Mouse (Mus musculus): ENCODE measurements around the gene Fn1.

The Fn1 gene

DNA sequence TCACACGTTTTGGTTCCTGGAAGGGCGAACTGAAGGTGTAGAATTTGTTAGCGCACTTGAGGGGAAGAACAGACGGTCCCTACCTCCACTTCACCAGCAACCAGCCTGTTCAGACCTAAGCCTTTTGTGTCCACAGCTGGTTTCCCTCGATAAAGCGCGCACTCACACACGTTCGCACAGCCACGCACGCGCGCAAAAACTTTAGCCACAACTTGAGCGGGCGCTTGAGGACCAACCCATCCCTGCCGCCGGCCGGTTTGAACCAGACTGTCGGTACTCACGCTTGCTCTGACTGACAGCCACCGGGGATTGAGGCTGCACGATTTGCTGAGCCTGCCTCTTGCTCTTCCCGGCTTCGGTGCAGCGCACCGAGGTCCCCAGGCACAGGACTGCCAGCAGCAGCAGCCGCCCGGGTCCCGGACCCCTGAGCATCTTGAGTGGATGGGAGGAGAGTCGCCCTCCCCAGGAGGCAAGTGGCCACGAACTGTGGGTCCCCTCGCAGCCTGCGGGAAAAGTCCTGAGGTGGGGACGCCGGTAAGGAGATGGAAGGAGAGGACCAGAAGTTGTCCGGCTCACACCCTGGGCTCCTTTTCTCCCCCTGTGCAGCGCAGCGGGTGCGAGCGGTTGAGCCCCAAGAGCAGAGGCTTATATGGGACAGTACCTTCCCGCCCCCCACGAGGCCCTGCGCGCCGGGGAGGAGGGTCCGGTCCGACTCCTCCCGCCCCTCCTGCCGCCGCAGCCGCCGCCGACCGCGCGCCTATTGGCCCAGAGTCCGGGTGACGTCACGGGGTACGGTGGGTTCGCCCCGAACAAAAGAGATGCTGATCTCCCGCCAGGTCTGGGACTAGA, at the start of gene Fn1:
TSS of gene Fn1 (minus strand) at position 650 of the 849 bp plus-strand sequence.
- ChIA-PET POLR2A (interaction anchor here (0.5 to 16.4 kb wide), 32 partner anchors 6 to 1329 kb away, joined by 3 to 522 read pairs (median 6); partner anchors contain the start of gene Mreg (in 1 of the 4)), CTCF (interaction anchor here in 1 of 4 experiments (0.6 kb wide), 1 partner anchor 20 kb away, joined by 11 read pairs; no protein-coding TSS in a partner anchor)

DNA sequence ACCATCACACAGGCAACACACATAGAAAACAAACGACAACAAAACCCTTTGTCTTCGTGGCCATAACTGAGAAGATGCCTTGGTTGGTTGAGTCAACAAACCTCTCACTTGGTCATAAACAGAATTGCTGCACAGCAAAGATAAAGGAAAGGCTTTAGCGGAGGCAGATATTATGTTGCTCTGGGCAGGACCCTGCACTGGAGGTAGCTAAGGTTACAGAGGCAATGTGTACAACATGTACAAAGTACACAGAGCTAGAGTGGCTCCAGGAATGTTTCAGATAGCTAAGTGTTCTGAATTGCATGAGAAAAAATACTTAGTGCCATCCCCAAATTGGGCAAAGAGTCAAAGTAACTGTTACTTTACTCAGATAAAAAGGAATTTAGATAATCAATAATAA, 43.1 kb upstream of the Fn1 start:
- ChIA-PET POLR2A (interaction anchor here in 2 of 4 experiments (0.7 to 1.1 kb wide), 3 partner anchors 10 to 11 kb away, joined by 3 to 4 read pairs (median 3); no protein-coding TSS in a partner anchor), CTCF (no interaction called here)

DNA sequence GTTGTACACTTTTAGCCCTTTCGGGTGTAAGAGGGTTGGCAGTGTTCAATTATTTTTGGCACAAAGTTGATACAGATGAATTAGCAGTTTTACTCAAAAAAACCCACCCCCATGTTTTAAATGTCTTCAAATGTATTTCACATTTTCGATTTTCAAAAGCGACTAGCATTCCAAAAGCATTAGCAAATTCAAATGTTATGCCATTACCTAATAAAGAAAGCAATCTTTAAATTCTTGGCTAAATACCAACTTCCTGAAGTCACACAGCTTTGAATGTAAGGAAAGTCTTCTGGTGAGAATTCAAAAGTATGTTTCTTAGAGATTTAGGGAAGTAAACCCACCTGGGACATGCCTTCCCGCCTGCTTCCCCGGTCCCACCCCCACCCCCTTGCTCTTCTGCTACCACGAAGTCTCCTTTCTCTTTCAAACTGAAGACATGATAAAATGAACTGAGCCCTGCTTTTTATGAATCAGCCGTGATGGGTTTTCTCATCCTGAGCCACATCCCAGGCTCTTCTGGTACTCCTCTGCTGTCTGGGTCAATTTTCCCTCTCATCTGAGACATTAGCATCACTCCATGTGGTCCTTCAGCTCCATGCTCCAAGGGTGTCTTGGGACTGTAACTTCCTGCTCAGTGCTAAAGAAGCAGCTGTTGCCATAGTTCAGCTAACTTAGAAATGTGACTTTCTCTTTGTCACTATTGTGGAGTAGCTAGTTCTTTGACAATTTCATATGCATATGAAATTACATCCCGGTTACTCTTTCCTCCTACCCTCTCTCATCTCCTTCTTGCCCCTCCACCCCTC, 38.7 kb upstream of the Fn1 start:
- ChIA-PET CTCF (interaction anchor here in 1 of 4 experiments (1.5 kb wide), 1 partner anchor 16 kb away, joined by 4 read pairs; no protein-coding TSS in a partner anchor), POLR2A (interaction anchor here in 3 of 4 experiments (0.5 to 3.0 kb wide), 18 partner anchors 7 to 1435 kb away, joined by 3 to 15 read pairs (median 5); no protein-coding TSS in a partner anchor)

DNA sequence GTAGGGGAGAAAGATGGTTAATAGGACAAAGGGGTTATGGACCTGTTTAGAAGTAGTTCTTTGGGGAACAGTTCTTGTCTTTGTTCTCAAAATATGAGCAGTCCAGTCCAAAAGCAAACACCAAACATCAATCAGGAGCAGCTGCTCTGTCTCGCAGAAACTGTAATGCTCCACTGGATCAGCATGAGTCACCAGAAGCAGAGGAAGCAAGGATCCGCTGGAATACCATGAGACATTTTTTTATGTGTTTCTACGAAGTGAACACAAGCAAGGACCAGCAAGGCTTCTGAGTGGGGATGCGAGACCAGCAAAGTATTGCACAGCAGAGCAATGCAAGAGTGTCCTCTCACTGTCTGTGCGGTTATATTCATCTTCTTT, 35.9 kb upstream of the Fn1 start:
- ChIA-PET CTCF (no interaction called here), POLR2A (no interaction called here)

DNA sequence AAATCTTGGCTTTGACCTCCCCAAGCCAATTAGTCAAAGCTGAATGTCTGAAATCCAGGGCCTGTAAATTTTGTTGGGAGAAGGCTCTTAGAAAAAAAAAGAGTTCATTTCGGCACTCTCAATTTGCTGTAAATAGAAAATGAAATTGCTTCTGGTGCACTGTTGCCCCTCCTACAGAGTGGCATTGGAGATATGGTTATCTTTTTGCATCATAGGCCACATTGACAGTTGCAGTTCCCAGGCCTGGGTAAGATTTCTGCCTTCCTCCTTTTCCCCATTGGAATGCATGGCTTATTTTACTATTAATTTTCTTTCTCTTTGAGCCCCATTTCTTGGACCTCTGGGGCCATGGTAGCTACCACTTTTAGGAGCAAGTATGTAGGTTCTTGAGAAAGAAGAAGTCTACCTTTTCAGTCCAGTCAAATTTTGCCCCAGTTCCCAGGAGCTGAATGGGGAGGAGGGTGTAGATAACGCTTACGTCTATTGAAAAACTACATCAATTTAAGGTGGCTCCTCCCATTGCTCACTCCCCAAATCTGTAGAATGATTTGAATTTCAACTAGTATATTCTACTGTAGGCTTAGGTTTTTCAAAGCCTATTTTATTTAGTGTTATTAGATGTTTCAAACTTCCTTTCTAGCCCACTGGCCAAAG, 35.4 kb upstream of the Fn1 start:
- CTCF ChIA-PET = interaction anchor here in 1 of 4 experiments (0.6 kb wide), 1 partner anchor 298 kb away, joined by 5 read pairs; no protein-coding TSS in a partner anchor
- POLR2A ChIA-PET = interaction anchor here in 1 of 4 experiments (1.2 kb wide), 1 partner anchor 9 kb away, joined by 4 read pairs; no protein-coding TSS in a partner anchor

DNA sequence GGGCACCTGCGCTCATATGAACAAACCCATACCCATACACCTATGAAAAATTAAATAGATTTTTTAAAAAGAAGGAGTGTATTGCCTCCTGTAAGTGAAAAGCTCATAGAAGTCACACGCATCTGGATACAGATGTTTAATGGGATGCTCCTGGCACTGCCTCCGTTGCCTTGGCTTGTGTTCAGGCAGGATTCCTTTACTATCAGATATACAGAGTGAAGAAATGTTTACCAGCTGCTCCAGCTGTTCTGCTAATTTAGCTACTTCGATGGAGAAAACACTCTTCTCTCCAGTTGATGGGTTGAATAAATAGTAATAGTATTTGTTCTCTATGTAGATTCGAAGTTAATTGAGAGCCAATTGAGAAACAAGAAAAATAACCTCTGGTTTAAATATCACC, 33.8 kb upstream of the Fn1 start:
- ChIA-PET POLR2A (interaction anchor here in 2 of 4 experiments (0.7 to 6.0 kb wide), 13 partner anchors 9 to 125 kb away, joined by 3 to 84 read pairs (median 3); no protein-coding TSS in a partner anchor), CTCF (no interaction called here)

DNA sequence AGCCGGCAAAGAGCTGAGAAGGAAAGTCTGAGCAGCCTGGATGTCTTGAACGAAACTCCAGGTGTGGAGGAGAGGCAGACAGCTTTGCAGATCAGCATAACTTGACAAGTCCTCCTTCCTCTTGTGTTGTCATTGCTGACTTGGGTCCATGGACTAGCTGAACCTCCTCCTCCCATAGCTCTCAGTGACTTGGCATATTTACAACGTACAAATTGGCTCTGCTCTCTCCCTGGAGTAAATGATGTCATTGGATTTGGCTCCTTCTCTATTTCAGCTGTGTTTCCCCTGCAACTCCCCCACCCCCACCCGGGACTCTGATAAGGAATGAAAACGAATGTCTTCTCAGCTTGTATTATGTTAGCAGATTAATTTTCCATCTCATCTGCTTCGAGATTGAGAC, 30.7 kb upstream of the Fn1 start:
- ChIA-PET POLR2A (interaction anchor here in 3 of 4 experiments (0.6 to 18.7 kb wide), 7 partner anchors 8 to 159 kb away, joined by 3 to 481 read pairs (median 4); no protein-coding TSS in a partner anchor), CTCF (interaction anchor here in 1 of 4 experiments (1.0 kb wide), 1 partner anchor 8 kb away, joined by 3 read pairs; no protein-coding TSS in a partner anchor)

DNA sequence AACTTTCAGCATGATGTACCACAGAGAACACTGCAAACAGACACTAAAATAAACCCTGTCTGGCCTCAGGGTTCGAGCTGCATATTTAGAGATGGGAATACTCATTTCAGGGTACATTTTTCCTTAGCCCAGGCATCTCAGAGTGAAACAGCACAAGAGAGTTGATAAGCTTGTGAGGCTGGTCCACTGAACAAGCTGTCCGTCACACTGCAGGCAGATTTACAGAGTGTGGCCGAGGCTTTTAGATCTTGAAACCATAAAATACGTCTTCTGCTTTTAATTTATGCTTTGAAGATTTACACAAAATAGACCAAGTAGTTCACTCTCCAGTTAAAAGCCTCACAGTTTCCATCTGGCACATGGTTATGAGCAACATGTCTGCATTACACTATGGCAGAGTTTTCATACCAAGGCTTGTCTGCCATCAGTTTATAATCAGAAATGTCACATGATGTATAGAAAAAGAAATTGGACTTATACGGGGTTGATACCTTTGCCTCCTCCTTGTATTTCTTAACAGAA, 29.3 kb upstream of the Fn1 start:
- ChIA-PET POLR2A (interaction anchor here in 2 of 4 experiments (0.6 to 18.7 kb wide), 7 partner anchors 9 to 579 kb away, joined by 3 to 481 read pairs (median 5); partner anchors contain the start of gene Bard1 (in 1 of the 2)), CTCF (no interaction called here)

DNA sequence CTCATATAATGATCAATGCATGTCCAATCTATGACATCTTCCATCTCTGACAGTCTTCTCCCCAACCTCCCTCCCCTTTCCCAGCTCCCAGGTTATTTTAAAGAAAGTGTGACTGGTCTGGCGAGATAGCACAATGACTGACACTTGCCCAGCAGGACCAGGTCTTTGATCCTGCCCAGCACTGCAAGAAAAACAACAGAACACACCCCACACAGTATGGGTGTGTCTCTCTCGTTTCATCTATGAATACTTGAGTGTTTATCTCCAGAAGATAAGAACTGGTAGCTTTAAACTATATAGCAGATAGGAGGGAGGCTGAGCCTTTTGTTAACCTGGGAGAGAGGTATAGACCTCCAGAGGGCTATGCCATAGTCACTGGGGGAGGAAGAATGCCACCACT, 28.3 kb upstream of the Fn1 start:
- ChIA-PET CTCF (interaction anchor here in 1 of 4 experiments (0.7 kb wide), 1 partner anchor 295 kb away, joined by 10 read pairs; no protein-coding TSS in a partner anchor), POLR2A (interaction anchor here in 2 of 4 experiments (0.6 to 18.7 kb wide), 18 partner anchors 8 to 499 kb away, joined by 3 to 481 read pairs (median 4); partner anchors contain the start of gene Atic (in 1 of the 2))

DNA sequence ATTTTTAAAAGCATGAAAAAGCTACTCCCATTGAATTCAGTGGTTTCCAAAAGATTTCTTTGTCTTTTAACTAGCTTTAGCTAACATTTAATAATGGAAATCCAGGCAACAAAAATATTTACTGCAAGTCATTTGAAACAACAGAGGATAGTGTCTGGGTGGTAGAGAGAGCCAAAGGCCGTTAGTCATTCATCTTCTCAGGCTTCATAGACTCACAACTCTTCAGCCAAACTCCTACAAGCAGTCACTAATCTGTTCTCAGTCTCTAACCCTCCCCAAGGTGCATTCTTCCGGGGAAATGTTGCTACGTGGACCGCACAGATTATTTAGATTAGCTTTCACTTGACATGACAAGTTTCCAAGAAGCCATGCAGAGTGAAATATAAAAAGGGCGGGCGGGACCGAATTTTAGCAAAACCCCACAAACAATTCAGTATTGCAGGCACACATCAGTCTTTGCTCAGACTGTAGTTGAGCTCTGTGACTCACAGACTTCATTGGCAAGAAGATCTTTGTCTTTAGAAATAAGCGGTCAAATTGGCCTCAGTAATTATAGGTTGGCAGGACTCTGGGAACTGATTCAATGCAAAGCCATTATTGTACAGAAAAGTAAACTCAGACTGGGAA, 27.2 kb upstream of the Fn1 start:
- ChIA-PET CTCF (no interaction called here), POLR2A (interaction anchor here in 2 of 4 experiments (1.0 to 18.7 kb wide), 9 partner anchors 8 to 123 kb away, joined by 3 to 481 read pairs (median 5); partner anchors contain the start of gene Atic (in 1 of the 2))

DNA sequence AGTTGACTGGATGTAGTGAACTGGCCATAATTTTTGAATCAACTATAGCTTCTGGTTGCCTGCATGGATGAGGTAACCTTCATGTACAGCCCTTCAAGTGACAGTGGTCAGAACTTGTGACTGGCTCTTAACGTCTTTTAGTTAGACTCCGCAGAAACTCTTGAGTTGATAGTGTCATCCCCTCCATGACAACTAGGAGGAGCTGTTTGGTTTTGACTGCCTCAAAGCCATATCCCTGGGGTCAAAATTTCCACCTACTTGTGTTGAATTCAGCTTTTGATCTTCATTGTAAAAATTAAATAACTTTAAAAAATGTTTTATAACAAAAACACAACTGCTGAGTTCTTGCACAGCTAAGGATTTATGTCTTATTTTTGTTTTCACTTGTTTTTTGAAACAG, 22.4 kb upstream of the Fn1 start:
- ChIA-PET CTCF (interaction anchor here (0.6 to 1.5 kb wide), 12 partner anchors 9 to 508 kb away, joined by 3 to 10 read pairs (median 4); partner anchors contain the start of gene Atic (in 1 of the 4)), POLR2A (interaction anchor here (0.6 to 18.7 kb wide), 34 partner anchors 8 to 584 kb away, joined by 3 to 481 read pairs (median 3); partner anchors contain the start of genes Atic (in 1 of the 4) and Mreg (in 1 of the 4))

DNA sequence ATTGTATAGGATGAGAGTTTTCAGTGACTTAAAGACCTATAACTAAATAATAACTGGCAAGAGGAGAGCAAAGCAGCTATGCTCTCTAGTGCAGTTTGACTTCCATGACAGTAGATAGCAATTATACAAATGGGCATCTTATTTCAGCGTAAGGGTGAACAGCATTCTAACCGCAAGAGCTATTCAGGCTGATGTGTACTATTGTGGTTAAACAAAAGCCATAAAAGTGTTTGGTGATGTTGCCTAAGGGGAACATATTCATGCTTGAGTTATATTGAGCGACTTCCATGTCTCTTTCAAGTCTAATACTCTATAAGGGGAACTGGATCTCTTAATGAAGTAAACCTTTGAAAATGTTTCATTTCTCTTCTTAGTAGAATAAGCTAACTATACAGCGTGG, 21.3 kb upstream of the Fn1 start:
- ChIA-PET POLR2A (interaction anchor here (0.6 to 18.7 kb wide), 35 partner anchors 8 to 1119 kb away, joined by 3 to 481 read pairs (median 6); no protein-coding TSS in a partner anchor), CTCF (interaction anchor here in 2 of 4 experiments (0.7 to 0.9 kb wide), 2 partner anchors 21 to 22 kb away, joined by 3 read pairs; no protein-coding TSS in a partner anchor)

DNA sequence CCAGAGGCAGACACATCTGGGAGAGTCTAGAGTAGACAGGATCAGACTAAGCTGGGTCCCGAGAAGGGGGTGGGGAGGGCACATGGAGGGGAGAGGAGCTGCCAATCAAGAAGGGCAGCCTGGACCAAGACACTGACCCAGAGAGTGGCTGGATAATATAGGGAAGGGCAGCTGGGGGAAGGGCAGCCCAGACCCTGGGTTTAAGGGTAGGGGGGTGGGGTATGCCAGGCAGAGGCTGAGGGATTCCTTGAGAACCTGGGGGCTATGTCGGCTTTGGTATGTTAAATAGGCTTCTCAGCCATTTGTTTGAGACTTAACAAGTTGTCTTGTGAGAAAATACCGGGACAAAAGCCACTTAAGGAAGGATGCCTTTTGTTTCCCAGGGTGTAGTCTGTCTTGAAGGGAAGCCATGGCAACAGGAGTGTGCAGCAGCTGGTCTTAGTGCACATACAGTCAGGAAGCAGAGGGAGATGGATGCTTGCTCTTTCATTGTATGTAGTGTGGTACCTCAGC, 20.5 kb upstream of the Fn1 start:
- POLR2A ChIA-PET = interaction anchor here (0.6 to 18.7 kb wide), 46 partner anchors 8 to 563 kb away, joined by 3 to 481 read pairs (median 4); partner anchors contain the start of gene Atic (in 1 of the 4)
- CTCF ChIA-PET = interaction anchor here in 3 of 4 experiments (0.5 to 0.9 kb wide), 4 partner anchors 21 to 142 kb away, joined by 3 to 11 read pairs (median 5); no protein-coding TSS in a partner anchor

DNA sequence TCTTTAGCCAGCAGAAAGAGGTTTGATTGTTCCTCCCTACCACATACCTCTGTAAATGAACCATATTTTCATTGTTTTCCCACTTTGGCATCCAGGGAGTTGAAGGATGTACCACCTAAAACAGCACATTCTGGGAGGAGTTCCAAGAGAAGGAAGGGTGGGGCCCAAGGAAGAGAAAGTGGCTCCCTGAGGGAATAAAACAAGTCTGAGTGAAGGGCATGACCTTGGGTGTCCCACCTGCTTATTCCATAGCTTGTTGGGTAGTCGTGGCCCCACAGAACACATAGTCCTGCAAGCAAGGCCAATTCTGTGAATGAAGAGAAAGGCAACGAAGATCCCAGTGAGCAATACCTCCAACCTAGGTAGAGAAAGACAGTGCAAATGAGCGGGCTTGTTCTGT, 19.3 kb upstream of the Fn1 start:
- ChIA-PET CTCF (no interaction called here), POLR2A (interaction anchor here in 3 of 4 experiments (0.6 to 18.7 kb wide), 30 partner anchors 9 to 554 kb away, joined by 3 to 481 read pairs (median 6); partner anchors contain the start of genes Atic (in 1 of the 3) and Mreg (in 1 of the 3))

DNA sequence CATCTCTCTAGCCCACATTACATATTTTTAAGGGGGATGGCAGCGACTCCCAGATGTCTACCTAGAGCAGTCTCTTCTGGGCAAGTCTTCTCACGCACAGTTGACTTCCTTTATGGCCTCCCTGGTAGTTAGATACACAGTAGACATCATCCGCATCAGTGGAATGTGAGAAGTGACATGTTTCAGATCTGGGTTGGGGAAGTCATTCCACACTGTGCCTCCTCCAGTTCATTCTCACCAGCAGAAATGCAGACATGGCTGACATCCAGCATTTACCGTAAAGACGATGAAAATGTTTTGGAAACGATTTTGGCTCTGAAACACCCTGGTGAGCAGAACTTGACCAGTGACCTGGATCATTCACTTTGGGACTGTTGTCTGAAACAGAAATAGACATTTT, 10.2 kb upstream of the Fn1 start:
- POLR2A ChIA-PET = interaction anchor here in 2 of 4 experiments (0.9 to 11.5 kb wide), 7 partner anchors 10 to 20 kb away, joined by 3 to 220 read pairs (median 6); no protein-coding TSS in a partner anchor
- CTCF ChIA-PET = no interaction called here

DNA sequence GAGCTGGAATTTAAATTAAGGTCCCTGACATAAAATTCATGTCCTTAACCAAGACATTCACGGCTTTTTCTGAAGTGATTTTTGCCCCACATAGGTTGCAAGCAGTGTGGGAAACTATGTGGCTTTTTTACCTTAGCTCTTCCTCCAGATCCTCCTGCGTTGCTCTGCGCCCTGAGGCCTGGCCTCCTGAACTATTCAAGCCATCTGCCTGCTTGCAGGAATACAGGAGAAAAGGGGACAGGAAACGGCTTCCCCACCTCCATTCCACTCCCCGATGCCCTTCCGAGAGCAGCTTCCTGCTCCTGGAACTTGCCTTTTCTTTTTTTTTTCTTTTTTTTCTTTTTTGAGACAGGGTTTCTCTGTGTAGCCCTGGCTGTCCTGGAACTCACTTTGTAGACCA, 5.6 kb upstream of the Fn1 start:
- ChIA-PET CTCF (no interaction called here), POLR2A (interaction anchor here (0.7 to 11.5 kb wide), 19 partner anchors 10 to 567 kb away, joined by 3 to 220 read pairs (median 3); no protein-coding TSS in a partner anchor)

DNA sequence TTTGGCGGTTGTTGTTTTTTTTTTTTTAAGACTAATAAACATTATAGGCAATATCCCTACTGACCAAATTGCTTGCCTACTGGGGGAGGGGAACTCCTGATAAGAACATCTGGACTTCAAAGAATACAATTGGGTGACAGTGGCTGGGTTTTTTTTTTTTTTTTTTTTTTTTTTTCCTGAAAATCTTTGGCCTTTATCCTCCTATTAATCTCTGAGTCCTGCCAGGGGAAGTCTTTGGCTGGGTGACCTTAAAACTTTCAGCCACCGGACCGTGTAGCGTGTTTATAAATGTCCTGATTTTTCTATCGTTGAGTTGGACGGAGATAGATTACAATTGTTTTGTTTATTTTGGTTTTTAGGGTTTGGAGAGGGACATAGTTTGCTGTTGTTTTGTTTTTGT, 3.3 kb upstream of the Fn1 start:
- ChIA-PET CTCF (no interaction called here), POLR2A (interaction anchor here in 3 of 4 experiments (0.7 to 11.5 kb wide), 10 partner anchors 8 to 539 kb away, joined by 4 to 220 read pairs (median 12); no protein-coding TSS in a partner anchor)

Measured in embryonic stem cell, embryonic (primary cell).